Mouse (Mus musculus): Measurements from ENCODE around the gene Ccnjl. TPM values are rescaled to one million over a fixed set of nuclear protein-coding genes. Genes with fewer than 3 reads are reported as not detected.

The Ccnjl gene
- polyA plus RNA-seq, 1 experiment from 2014 or later, result 0.04 TPM

Other genes with a start within 250 kb of the Ccnjl start
- gene Pttg1, start 102.5 kb upstream of the Ccnjl start, polyA plus RNA-seq (2018), result 51.8 to 104 TPM (median 86.0 TPM) in 3 replicates
- 42.4 to 90.8 TPM (median 47.7 TPM) in 3 replicates for gene Slu7, start 95.0 kb upstream of the Ccnjl start, polyA plus RNA-seq (2018)
- not detected in 3 replicates for gene C1qtnf2, start 54.5 kb upstream of the Ccnjl start, polyA plus RNA-seq (2018)
- not detected in 3 replicates for gene 4933415A04Rik, start 58.3 kb downstream of the Ccnjl start, polyA plus RNA-seq (2018)
- gene Fabp6, start 72.8 kb downstream of the Ccnjl start, polyA plus RNA-seq (2018), result not detected in 3 replicates
- gene Pwwp2a, start 153.2 kb downstream of the Ccnjl start, polyA plus RNA-seq (2018), result 9.5 to 12.8 TPM (median 12.5 TPM) in 3 replicates
- gene Ttc1, start 219.2 kb downstream of the Ccnjl start, polyA plus RNA-seq (2018), result 55.8 to 95.0 TPM (median 62.2 TPM) in 3 replicates